Comparison of ENCODE assay signal across 8 mouse cellular contexts in genomic region chr7:112620322-112621179, GRCm38 (mm10). TPM values are rescaled to one million over a fixed set of nuclear protein-coding genes. Genes with fewer than 3 reads are reported as not detected.
A peak's percentile ranks its signal among the peaks of the same experiment; 100 is the strongest.
DNase-seq lines count a peak whose midpoint lies in the region; ATAC-seq and TF ChIP-seq lines count a peak whose summit lies in the region.

No protein-coding gene starts in this region.

- peak overlapping the region; percentile 28; the same call in 1 of the 2 replicates for H3K4me3 ChIP-seq in heart, postnatal 0 days (ENCODE audit: low read depth, low read length)

- peak; percentile 29 to 30 for DNase-seq in cerebellum, postnatal 25 days
- DNase-seq in cerebellum, adult 9-10 months, result no peak
- peak; percentile 25 to 47 for DNase-seq in lung, adult 18-20 months
- no peak for DNase-seq in lung, postnatal 25 days (ENCODE audit: low spot score)
- no peak for DNase-seq in heart, postnatal 0 days (ENCODE audit: low spot score)
- peak; percentile 29 for DNase-seq in left cerebral cortex, postnatal 4 days
- no peak for DNase-seq in adrenal gland, postnatal 25 days
- DNase-seq in gastrocnemius, postnatal 4 days (ENCODE audit: low spot score in 2 of 2), result no peak

- no peak overlapping the region; the same call in 1 of the 2 replicates for H3K9ac ChIP-seq in heart, postnatal 0 days (replicated peaks; ENCODE audit: low read depth, low read length)

- TF ChIP-seq CTCF in heart, postnatal 0 days (IDR thresholded peaks at IDR 0.05; ENCODE audit: low read depth), result no peak

- no peaks in the 10 kb centered on the region; the same call in 1 of the 2 replicates for H3K4me1 ChIP-seq in heart, postnatal 0 days (ENCODE audit: control insufficient read depth, insufficient read depth)

- H3K36me3 ChIP-seq in heart, postnatal 0 days (replicated peaks; ENCODE audit: control insufficient read depth, insufficient read depth, low read length), result no peaks in the 10 kb centered on the region

- 68% methylated on average over 22 of the region's 22 CpGs for WGBS in heart, postnatal 0 days

- peak overlapping the region; percentile 46 for H3K4me2 ChIP-seq in heart, postnatal 0 days (ENCODE audit: low read depth, low read length)

- H3K27me3 ChIP-seq in heart, postnatal 0 days (ENCODE audit: control insufficient read depth, insufficient read depth, low read length), result no peaks in the 10 kb centered on the region

- H3K9me3 ChIP-seq in heart, postnatal 0 days (replicated peaks; ENCODE audit: control insufficient read depth, low read length), result no peaks in the 10 kb centered on the region

- intact Hi-C loops in left cerebral cortex, postnatal 4 days (cut with DNase I), result no loop called here

- 0 out of 2 replicates have a peak overlapping the region, but pooled peaks have one; percentile 26 for H3K27ac ChIP-seq in heart, postnatal 0 days (ENCODE audit: low read depth)

- ATAC-seq in heart, postnatal 0 days (ENCODE audit: insufficient read depth, low read depth), result no peak

- no peak for TF ChIP-seq EP300 in heart, postnatal 0 days (IDR thresholded peaks at IDR 0.05; ENCODE audit: low read depth)

RNA-seq across cellular contexts. Expression of gene Tead1, which starts 58.6 kb away (rescaled TPM):
- total RNA-seq in heart, postnatal 0 days (2014; rRNA removed; ENCODE audit: low replicate concordance), result 63.9 and 87.9 TPM in 2 replicates
- 19.0 and 20.8 TPM in 2 replicates for polyA plus RNA-seq in heart, postnatal 0 days (2015; fragmentation: Nextera tagmentation; extraction: Ambion mirVana)
- 10 to 100 TPM; 19.8 to 23.1 TPM for total RNA-seq in left cerebral cortex, postnatal 4 days (2021)
- 55.9 and 73.4 TPM in 2 replicates for total RNA-seq in adrenal gland, postnatal 25 days (2021)
- 100 to 1,000 TPM; 155 to 175 TPM for total RNA-seq in gastrocnemius, postnatal 4 days (2021)

Comparison
In these comparisons a context has a peak if more than half of its experiments do, and no peak if none do; other contexts are left out.
1. DNase-seq: peak in cerebellum, postnatal 25 days (2 of 2), lung, adult 18-20 months (2 of 2) and left cerebral cortex, postnatal 4 days (single experiment); none in cerebellum, adult 9-10 months (single experiment), lung, postnatal 25 days (single experiment), heart, postnatal 0 days (single experiment), adrenal gland, postnatal 25 days (single experiment) and gastrocnemius, postnatal 4 days (0 of 2).